Mouse (Mus musculus) embryonic facial prominence, embryonic 14.5 days (tissue): ENCODE measurements around the gene Arl4d. TPM values are rescaled to one million over a fixed set of nuclear protein-coding genes. Genes with fewer than 3 reads are reported as not detected.
"Not testable (repeated sequence)": the region's sequence is repeated elsewhere in the genome, so short reads cannot be mapped to it uniquely, and the experiment has no call there.

Experiments used
- ATAC-seq: fragments of 200-750 bp; cut with Nextera tagmentation; 2 replicates; pipeline ENCODE4 v1.8.0; 2017; ENCODE audit warnings: low read depth, moderate number of reproducible peaks, moderate TSS enrichment
- DNase-seq: peaks from one replicate; pipeline ENCODE4 v3.0.0-alpha.2; 2015; ENCODE audit warnings: low spot score
- H3K27ac ChIP-seq: fragments of 300-500 bp; sonication (generic); replicated peaks from 2 replicates; pipeline ENCODE4 v1.5.1; 2014; ENCODE audit warnings: low read depth, mild to moderate bottlenecking, low read length, moderate library complexity
- H3K27me3 ChIP-seq: fragments of 300-500 bp; sonication (generic); replicated peaks from 2 replicates; pipeline ENCODE4 v1.6.1; 2014; ENCODE audit warnings: low read length; ENCODE audit not compliant: control insufficient read depth, insufficient read depth
- H3K36me3 ChIP-seq: fragments of 300-500 bp; sonication (generic); 2 replicates; pipeline ENCODE4 v1.6.1; 2014; ENCODE audit warnings: low read length, mixed read lengths; ENCODE audit not compliant: control insufficient read depth, insufficient read depth
- H3K4me1 ChIP-seq: fragments of 300-500 bp; sonication (generic); 2 replicates; pipeline ENCODE4 v1.6.1; 2014; ENCODE audit warnings: antibody characterized with exemption, low read length; ENCODE audit not compliant: control insufficient read depth, insufficient read depth
- H3K4me2 ChIP-seq: fragments of 300-500 bp; sonication (generic); 2 replicates; pipeline ENCODE4 v1.6.1; 2014; ENCODE audit warnings: low read depth, mild to moderate bottlenecking, low read length, moderate library complexity, mixed read lengths
- H3K4me3 ChIP-seq: fragments of 300-500 bp; sonication (generic); 2 replicates; pipeline ENCODE4 v1.5.1; 2014; ENCODE audit warnings: low read depth, mild to moderate bottlenecking, low read length
- H3K9ac ChIP-seq: fragments of 300-500 bp; sonication (generic); 2 replicates; pipeline ENCODE4 v1.6.1; 2014; ENCODE audit warnings: low read depth, mild to moderate bottlenecking, low read length, moderate library complexity, mixed read lengths
- H3K9me3 ChIP-seq: fragments of 300-500 bp; sonication (generic); 2 replicates; pipeline ENCODE4 v1.6.1; 2016; ENCODE audit warnings: low read length; ENCODE audit not compliant: control insufficient read depth
- WGBS: fragments of 180-500 bp; shearing (Covaris S2); extraction: QIAGEN DNeasy Blood & Tissue Kit; methylation state at CpG from one replicate; pipeline ENCODE4 v1.1.7; 2014; 5-methylcytosine and 5-hydroxymethylcytosine counted together
- polyA plus RNA-seq: library from polyadenylated mRNA; unstranded; fragments of >200 nt; fragmentation: Nextera tagmentation; extraction: Ambion mirVana; gene quantifications from 2 replicates; pipeline ENCODE4 v1.2.1, GENCODE M21; 2014

Arl4d gene
- polyA plus RNA-seq, 1 experiment from 2014 or later: 4.7 TPM

DNA sequence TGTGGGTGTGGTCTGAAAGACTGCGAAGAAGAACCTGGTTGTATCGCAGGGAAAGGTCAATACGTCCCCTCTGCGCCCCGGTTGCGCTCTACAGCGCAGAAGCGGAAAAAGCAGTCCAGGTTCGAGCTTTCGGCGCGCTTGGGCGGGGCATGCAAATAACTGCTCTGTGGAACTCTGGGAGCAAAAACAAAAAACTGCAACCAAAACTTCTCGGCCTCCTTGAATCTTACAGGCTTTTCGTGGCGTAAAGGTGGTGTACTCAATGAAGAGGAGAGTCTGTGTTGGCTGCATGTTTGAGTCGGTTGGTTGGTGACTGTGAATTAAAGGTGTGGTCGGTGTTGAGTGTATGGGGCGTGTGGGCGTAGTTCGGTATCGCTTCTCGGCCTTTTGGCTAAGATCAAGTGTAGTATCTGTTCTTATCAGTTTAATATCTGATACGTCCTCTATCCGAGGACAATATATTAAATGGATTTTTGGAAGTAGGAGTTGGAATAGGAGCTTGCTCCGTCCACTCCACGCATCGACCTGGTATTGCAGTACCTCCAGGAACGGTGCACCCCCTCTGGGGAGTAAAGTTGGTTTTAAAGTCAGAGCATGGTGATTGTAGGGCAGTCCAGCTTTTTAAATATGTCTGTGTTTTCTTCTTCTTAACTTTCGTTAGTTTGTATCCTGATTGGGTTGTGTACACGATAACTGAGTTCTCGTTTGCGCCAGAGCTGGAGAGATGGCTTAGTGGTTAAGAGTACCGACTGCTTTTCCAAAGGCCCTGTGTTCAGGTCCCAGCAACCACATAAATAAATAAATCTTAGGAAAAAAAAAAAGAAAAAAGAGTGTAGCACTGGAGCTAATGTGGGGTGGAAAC is 38.1 kb upstream of the Arl4d start, which contains the start of gene Rdm1:
TSS of gene Rdm1 (plus strand) at position 201 of the 862 bp plus-strand sequence.
- peak; percentile 93 for ATAC-seq
- WGBS: 0% methylated on average over 31 of the region's 34 CpGs
- peak within 1 kb of the TSS; percentile 47 for H3K4me3 ChIP-seq
- peak within 1 kb of the TSS; percentile 81 for H3K4me2 ChIP-seq
- H3K9ac ChIP-seq: peak within 1 kb of the TSS; percentile 74
- H3K9me3 ChIP-seq: no peaks in the 10 kb centered on the region
- H3K27me3 ChIP-seq: no peaks in the 10 kb centered on the region
- H3K36me3 ChIP-seq: no peaks in the 10 kb centered on the region
- peaks cover 5% of the 10 kb centered on the region; the same call in 1 of the 2 replicates for H3K4me1 ChIP-seq
- peak; percentile 97 for DNase-seq
- peak within 1 kb of the TSS; percentile 97 for H3K27ac ChIP-seq

DNA sequence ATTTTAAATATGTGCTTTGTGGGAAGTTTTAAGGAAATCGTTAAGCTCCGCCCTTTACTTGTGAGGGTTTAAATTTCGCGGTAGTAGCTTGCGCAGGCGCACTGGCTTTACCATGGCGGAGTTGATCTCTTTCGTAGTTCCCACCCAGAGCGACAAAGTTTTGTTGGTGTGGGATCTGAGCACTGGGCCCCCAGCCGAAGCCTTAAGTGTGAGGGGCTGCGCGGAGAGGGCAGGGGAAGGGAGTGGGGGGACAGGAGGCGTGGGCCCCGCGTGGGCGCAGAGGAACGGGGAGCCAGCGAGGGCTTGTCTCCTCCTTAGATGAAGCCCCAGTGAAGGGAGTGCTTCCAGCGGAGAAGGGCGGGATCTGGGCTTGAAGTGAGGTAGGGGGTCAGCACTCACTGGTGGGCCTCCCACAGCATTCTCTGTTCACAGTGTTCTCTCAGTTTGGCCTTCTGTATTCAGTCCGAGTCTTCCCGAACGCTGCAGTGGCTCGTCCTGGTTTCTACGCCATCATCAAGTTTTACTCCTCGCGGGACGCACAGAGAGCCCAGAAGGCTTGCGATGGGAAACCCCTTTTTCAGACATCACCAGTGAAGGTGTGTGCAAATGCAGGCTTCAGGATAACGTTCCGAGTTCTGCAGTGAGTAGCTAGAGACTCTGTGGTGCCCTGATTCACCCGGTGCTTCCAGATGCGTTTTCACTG is 37.3 kb upstream of the Arl4d start:
- Histone ChIP-seq H3K27ac (peak overlapping the region; percentile 97), H3K9me3 (no peaks in the 10 kb centered on the region), H3K27me3 (no peaks in the 10 kb centered on the region), H3K4me2 (peak overlapping the region; percentile 81), H3K9ac (peak overlapping the region; percentile 74), H3K4me1 (peaks cover 5% of the 10 kb centered on the region; the same call in 1 of the 2 replicates), H3K36me3 (no peaks in the 10 kb centered on the region), H3K4me3 (peak overlapping the region; percentile 47)
- WGBS: under 1% methylated on average over 31 of the region's 33 CpGs
- DNase-seq (peak; percentile 97), ATAC-seq (peak; percentile 42)

- H3K27ac ChIP-seq: peak overlapping the region; percentile 97; the same call in 1 of the 2 replicates
- H3K27me3 ChIP-seq, H3K4me1 ChIP-seq, ATAC-seq, DNase-seq, H3K9me3 ChIP-seq, H3K36me3 ChIP-seq: not testable (repeated sequence)
- H3K9ac ChIP-seq: peak overlapping the region; percentile 74; the same call in 1 of the 2 replicates
- H3K4me3 ChIP-seq: peak overlapping the region; percentile 47
- whole genome bisulfite sequencing: 67% methylated on average over 4 of the region's 5 CpGs
- peak overlapping the region; percentile 81 for H3K4me2 ChIP-seq
Observed at GRCm38 (mm10) chr11:101628733-101629417, 36.5 kb upstream of the Arl4d start.

DNA sequence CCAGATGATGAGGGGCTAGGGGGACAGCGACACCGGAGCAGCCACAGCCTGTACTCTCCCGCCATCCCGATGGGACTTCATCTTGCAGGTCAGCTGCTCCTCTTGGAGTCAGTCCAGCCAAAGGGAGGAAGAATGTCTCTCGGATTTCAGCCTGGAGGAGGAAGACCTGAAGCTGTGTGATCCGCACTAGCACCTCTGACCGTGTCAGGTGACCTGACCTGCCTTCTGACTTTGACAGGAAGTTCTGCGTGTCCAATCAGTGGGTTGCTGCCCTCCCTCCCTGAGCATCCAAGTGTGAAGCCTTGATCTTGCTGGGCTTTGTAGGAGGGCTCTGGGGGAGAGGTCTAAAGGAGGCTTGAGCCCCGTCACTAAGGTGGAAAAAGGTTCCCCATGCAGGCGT is 29.7 kb upstream of the Arl4d start:
- WGBS: 70% methylated on average over 10 of the region's 10 CpGs
- Histone ChIP-seq H3K36me3 (peaks cover 26% of the 10 kb centered on the region; the same call in 1 of the 2 replicates), H3K9ac (no peak overlapping the region), H3K4me3 (no peak overlapping the region), H3K27me3 (no peaks in the 10 kb centered on the region), H3K27ac (no peak overlapping the region), H3K4me2 (no peak overlapping the region), H3K4me1 (no peaks in the 10 kb centered on the region), H3K9me3 (no peaks in the 10 kb centered on the region)
- ATAC-seq (no peak), DNase-seq (no peak)

- H3K9me3 ChIP-seq: no peaks in the 10 kb centered on the region
- 98% methylated on average over 4 of the region's 4 CpGs for WGBS
- no peak overlapping the region for H3K4me3 ChIP-seq
- no peak overlapping the region for H3K9ac ChIP-seq
- H3K27me3 ChIP-seq: no peaks in the 10 kb centered on the region
- no peak overlapping the region for H3K4me2 ChIP-seq
- ATAC-seq: no peak
- DNase-seq: no peak
- no peaks in the 10 kb centered on the region for H3K4me1 ChIP-seq
- H3K36me3 ChIP-seq: 0 out of 2 replicates have a peak, but pooled peaks cover 16% of the 10 kb centered on the region
- no peak overlapping the region for H3K27ac ChIP-seq
Observed at GRCm38 (mm10) chr11:101639761-101640160, 25.6 kb upstream of the Arl4d start.

GRCm38 (mm10) chr11:101640857-101641709 is 24.3 kb upstream of the Arl4d start:
- peak overlapping the region; percentile 33 for H3K4me3 ChIP-seq
- 6% methylated on average over 44 of the region's 53 CpGs for WGBS
- H3K9me3 ChIP-seq, H3K36me3 ChIP-seq, H3K4me1 ChIP-seq, H3K27me3 ChIP-seq: not testable (repeated sequence)
- peak overlapping the region; percentile 71 for H3K27ac ChIP-seq
- DNase-seq: peak; percentile 80
- peak overlapping the region; percentile 22 for H3K9ac ChIP-seq
- peak; percentile 61 for ATAC-seq
- peak overlapping the region; percentile 49 for H3K4me2 ChIP-seq

DNA sequence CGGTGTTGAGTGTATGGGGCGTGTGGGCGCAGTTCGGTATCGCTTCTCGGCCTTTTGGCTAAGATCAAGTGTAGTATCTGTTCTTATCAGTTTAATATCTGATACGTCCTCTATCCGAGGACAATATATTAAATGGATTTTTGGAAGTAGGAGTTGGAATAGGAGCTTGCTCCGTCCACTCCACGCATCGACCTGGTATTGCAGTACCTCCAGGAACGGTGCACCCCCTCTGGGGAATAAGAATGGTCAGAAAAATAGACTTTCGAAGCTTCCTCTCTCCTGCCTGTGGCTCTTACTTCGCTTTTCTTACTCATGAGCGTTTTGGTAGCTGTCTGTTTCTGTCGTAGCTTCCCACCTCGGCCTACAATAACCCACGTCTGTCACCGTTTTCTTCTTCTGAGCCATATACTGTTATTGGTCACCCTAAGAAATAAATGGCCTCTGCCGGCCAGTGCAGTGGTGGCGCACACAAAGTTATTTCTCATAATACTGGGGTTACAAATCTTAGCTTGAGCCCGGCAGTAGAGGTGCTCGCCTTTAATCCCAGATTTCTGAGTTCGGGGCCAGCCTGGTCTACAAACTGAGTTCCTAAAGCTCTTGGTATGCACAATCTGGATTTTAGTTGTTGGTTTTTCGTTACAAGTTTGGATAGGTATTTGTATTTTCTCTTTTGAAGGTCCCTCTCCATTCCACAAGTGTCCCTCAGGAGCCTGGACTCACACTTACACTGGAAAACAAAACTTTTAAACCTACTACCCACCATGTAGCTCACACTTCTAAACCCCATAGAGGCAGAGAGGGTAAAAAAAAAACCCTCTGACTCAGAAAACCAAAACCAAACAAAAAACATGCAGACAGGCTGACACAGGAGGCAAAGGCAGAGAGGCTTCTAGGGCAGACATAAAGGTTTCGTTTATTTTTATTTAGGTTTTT is 23.4 kb upstream of the Arl4d start:
- 0 out of 2 replicates have a peak overlapping the region, but pooled peaks have one; percentile 22 for H3K9ac ChIP-seq
- H3K4me1 ChIP-seq, H3K36me3 ChIP-seq, H3K9me3 ChIP-seq, H3K27me3 ChIP-seq, H3K4me3 ChIP-seq: not testable (repeated sequence)
- 5% methylated on average over 13 of the region's 26 CpGs for WGBS
- H3K4me2 ChIP-seq: peak overlapping the region; percentile 49
- DNase-seq (peak; percentile 91), ATAC-seq (peak; percentile 86)
- H3K27ac ChIP-seq: peak overlapping the region; percentile 71
